Mouse (Mus musculus) lung, postnatal 0 days (tissue): ENCODE measurements around the gene Slc46a3.

Experiments
- CTCF ChIP-seq: IDR thresholded peaks from 2 replicates; pipeline ENCODE4 v1.5.1; 2016; ENCODE audit warnings: antibody characterized with exemption, mild to moderate bottlenecking
- EP300 ChIP-seq: IDR thresholded peaks from 2 replicates; pipeline ENCODE4 v1.6.1; 2016; ENCODE audit warnings: antibody characterized with exemption, mild to moderate bottlenecking, control low read depth

DNA sequence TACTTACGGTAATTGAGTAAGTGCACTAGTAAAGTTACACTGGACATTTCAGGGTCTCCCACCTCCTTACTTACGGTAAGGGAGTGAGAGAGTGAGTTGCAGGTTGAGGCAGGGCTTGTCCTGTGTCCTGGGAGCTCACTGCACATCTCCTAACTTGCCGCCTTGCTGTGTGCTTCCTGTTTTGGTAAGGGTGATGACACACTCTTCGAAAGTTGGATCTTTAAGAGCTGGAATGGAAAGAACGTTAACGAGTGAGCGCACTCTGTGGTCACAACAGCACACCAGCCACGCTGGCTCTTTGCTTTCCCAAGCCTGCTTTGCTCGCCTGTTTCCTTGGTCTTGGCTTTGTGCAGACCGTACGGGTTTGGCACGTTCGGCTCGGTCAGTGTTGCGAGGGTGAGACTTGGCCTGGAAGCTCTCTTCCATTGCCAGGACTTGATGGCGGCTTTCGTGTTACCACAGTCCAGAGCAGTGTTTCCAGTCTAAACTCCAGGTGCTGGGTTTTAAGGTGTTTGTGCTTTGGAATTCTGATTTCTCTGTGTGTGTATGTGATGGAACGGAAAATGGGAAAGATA, 20.0 kb downstream of the Slc46a3 start:
- TF ChIP-seq CTCF (no peak), EP300 (no peak)
